Mouse (Mus musculus) mouse trophoblast stem cell (cell line): Measurements from ENCODE around the gene Cep55.

ENCODE experiments used
- in situ Hi-C, 2 experiments: fragments of 300-500 bp; cut with MseI, MboI; formaldehyde crosslinking; loops; 2 replicates in 1 of 2; 3 replicates in 1 of 2; pipeline ENCODE4 v1.15.1; 2025

Gene Cep55

GRCm38 (mm10) chr19:38054720-38055192, at the start of gene Cep55:
Gene Cep55 (plus strand): TSS chr19:38055011.
- in situ Hi-C loops, result no loop called here

- in situ Hi-C loops, result no loop called here
Measured at GRCm38 (mm10) chr19:38011379-38011778, 43.4 kb upstream of the Cep55 start.

- in situ Hi-C loops, result no loop called here
Measured at GRCm38 (mm10) chr19:38014443-38014842, 40.4 kb upstream of the Cep55 start.

- in situ Hi-C loops, result no loop called here
Measured at GRCm38 (mm10) chr19:38015180-38015872, 39.5 kb upstream of the Cep55 start.

- in situ Hi-C loops, result no loop called here
Measured at GRCm38 (mm10) chr19:38015873-38016254, 38.9 kb upstream of the Cep55 start.

- in situ Hi-C loops, result no loop called here
Measured at GRCm38 (mm10) chr19:38022710-38023109, 32.1 kb upstream of the Cep55 start.

- in situ Hi-C loops, result no loop called here
Measured at GRCm38 (mm10) chr19:38023603-38024002, 31.2 kb upstream of the Cep55 start.

- in situ Hi-C loops, result no loop called here
Measured at GRCm38 (mm10) chr19:38025254-38026041, 29.4 kb upstream of the Cep55 start.

- in situ Hi-C loops, result no loop called here
Measured at GRCm38 (mm10) chr19:38026211-38026624, 28.6 kb upstream of the Cep55 start.

GRCm38 (mm10) chr19:38027389-38027788, 27.4 kb upstream of the Cep55 start:
- in situ Hi-C loops, result no loop called here

- in situ Hi-C loops, result no loop called here
Measured at GRCm38 (mm10) chr19:38027881-38028521, 26.8 kb upstream of the Cep55 start.

- in situ Hi-C loops, result no loop called here
Measured at GRCm38 (mm10) chr19:38029292-38029691, 25.5 kb upstream of the Cep55 start.

GRCm38 (mm10) chr19:38029871-38030270, 24.9 kb upstream of the Cep55 start:
- in situ Hi-C loops, result no loop called here

GRCm38 (mm10) chr19:38030673-38031137, 24.1 kb upstream of the Cep55 start:
- in situ Hi-C loops, result no loop called here

- in situ Hi-C loops, result no loop called here
Measured at GRCm38 (mm10) chr19:38031144-38031543, 23.7 kb upstream of the Cep55 start.

- in situ Hi-C loops, result no loop called here
Measured at GRCm38 (mm10) chr19:38032993-38033734, 21.6 kb upstream of the Cep55 start.

GRCm38 (mm10) chr19:38033735-38034057, 21.1 kb upstream of the Cep55 start:
- in situ Hi-C loops, result no loop called here

- in situ Hi-C loops, result no loop called here
Measured at GRCm38 (mm10) chr19:38034696-38035095, 20.1 kb upstream of the Cep55 start.

GRCm38 (mm10) chr19:38035766-38036165, 19.0 kb upstream of the Cep55 start:
- in situ Hi-C loops, result no loop called here

GRCm38 (mm10) chr19:38038267-38038666, 16.5 kb upstream of the Cep55 start:
- in situ Hi-C loops, result no loop called here

- in situ Hi-C loops, result loop anchor here (5.0 kb wide), 2 partner anchors 85 to 90 kb away; no protein-coding TSS in a partner anchor
Measured at GRCm38 (mm10) chr19:38042261-38042722, 12.5 kb upstream of the Cep55 start.
